Mouse (Mus musculus) frontal cortex, postnatal 10 days (tissue): ENCODE results near the gene Map1lc3b.
A peak's percentile ranks its signal among the peaks of the same experiment; 100 is the strongest.
"Not testable (repeated sequence)": the region's sequence is repeated elsewhere in the genome, so short reads cannot be mapped to it uniquely, and the experiment has no call there.

Experiments
- DNase-seq, 2 experiments: peaks; one replicate each; pipeline ENCODE4 v3.0.0; 2022; ENCODE audit warnings: low spot score in 2 of 2, mixed read lengths in 1 of 2

Gene Map1lc3b

DNA sequence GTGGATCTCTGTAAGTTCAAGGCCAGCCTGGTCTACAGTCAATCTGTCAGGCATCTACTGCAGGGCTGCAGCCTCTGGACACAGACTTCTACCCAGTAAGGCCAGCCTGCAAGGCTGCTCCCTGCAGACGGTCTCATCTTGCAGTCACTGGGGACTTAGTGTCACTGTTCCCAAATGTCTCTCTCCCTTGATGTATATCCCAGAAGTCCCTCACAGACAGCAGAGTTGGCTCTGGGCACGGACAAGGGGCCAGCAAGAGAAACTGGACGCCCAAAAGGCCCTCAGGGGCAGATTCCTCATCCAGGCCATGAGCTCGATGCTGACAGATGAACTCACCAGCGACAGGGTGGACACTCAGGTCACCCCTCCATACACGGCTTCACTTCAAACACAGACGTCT, 18.0 kb upstream of the Map1lc3b start:
- DNase-seq, result no peak

DNA sequence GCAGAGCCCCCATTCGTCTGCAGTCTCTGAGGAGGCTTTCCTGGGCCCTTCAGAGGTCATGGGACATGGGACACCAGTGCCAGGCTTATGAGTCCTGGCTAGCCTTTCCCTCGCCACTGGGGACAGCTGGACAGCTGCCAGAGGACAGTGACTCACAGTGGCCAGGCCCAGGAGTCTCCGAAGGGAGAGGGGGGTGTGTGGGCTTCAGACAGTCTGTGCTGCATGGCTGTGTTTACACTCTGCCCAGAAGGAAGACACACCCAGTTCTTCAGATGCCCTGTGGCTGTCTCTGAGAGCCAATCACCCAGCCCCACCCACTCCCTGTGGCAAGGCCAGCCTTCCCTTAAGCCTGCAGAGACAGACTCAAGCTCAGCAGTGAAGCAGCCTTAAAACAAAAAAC, 16.9 kb upstream of the Map1lc3b start:
- no peak for DNase-seq

- DNase-seq, result no peak
Observed at GRCm38 (mm10) chr8:121575661-121576060, 14.5 kb upstream of the Map1lc3b start.

DNA sequence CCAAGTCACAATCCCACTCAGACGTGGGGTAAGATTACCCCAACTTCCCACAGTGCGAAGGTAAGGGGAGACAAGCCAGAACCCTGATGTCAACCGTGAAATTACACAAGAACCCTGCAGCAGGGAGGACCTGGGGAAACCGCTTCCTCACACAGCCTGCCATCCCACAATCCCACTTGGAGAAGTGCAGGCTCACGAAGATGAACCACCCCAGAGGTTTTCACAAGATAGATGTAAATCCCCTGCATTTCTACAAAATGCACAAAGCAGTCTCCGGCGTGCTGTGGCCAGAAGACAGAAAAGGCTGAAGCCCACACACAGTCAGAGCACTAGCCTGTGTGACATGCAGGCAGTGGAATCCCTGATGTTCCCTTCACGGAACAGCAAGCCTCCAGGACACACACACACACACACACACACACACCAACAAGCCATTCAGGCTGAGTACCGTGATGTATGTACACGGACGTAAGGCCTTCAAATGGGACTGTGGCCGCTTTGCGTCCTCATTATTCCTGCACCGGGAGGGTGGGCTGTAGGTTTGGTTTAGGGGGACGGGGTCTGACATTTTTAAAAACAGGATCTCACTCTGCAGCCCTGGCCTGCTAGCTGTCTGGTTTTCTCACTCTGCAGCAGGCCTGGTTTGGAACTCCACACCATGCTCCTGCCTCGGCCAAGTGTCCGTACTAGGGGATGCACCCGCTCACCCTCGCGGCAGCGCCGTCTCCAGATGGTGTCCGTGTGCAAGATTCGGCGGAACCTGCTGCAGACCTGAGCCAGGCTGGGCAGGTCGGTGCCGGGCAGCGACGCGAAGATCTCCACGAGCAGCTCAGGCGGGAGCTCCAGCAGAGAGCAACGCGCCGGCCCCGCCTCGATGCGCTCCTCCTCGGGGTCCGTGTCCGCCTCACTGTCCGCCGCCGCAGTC, 12.1 kb upstream of the Map1lc3b start:
- no peak for DNase-seq

GRCm38 (mm10) chr8:121578676-121579451, 11.3 kb upstream of the Map1lc3b start, which contains the start of gene Fbxo31:
Fbxo31 (minus strand) TSS chr8:121578806.
- peak; percentile 86 to 90 for DNase-seq

GRCm38 (mm10) chr8:121580465-121580864, 9.7 kb upstream of the Map1lc3b start:
- DNase-seq, result no peak

GRCm38 (mm10) chr8:121583653-121584052, 6.5 kb upstream of the Map1lc3b start:
- DNase-seq, result no peak

GRCm38 (mm10) chr8:121584730-121585129, 5.4 kb upstream of the Map1lc3b start:
- DNase-seq, result no peak

- DNase-seq, result peak; percentile 99
Observed at GRCm38 (mm10) chr8:121585159-121585825, 4.9 kb upstream of the Map1lc3b start.

GRCm38 (mm10) chr8:121588750-121589149, 1.4 kb upstream of the Map1lc3b start:
- no peak for DNase-seq

- DNase-seq, result no peak
Observed at GRCm38 (mm10) chr8:121589205-121589726, 895 bp upstream of the Map1lc3b start.

DNA sequence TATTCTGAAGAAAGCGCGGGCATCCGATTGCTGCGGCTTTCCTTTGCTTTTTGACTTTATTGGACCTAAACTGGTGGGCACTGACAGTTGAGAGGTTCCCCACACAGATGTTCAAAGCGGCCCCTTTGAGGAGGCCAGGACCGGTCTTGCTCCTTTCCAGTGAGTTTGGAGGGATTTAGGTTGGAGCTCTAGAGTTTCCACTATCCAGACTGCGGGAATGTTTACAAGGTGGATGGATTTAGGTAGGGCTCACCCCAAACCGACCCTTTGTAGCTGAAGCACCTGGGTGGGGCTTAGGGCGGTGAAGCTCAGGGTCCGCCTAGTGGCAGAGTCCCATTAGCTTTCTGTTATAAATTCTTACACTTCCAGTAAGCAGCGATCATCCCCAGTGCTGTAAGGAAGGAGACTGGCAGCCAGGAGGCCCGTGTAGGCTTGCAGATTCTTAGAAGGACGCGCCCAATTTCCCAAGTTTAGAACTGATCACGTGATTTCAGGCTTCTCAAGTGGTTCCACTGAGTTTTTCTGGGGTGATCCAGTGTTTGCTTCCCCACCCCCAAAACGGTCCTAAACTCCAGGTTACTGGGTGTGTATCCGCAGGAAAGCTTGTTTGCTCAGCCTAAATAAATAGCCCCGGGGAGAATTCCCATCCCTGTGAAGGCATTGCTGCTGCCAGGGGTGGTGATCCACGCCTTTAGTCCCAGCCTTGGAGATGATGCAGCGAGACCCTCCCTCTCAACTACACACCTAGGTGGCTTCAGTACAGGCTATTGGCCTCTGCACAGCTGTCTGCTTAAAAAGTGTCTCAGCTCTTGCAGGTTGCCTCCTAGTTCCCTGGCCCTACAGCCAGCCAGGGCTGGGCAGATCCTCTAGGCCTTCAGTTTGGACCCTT, 1.3 kb downstream of the Map1lc3b start:
- no peak for DNase-seq

DNA sequence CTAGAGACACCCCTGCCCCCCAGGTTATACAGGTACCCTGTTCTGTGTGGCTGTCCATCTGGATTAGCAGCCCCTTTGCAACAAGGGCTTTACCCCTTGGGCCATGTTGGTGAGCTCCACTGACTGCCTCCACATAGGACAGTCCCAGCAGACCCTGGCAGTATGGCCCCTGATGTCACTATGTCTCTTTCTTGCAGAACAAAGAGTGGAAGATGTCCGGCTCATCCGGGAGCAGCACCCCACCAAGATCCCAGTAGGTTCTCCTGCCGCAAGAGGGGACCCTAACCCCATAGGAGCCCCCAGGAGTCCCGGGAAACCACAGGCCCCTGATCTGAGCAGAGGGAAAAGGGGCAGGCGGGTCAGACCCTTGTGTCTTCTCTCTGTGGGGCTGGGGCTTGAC, 3.1 kb downstream of the Map1lc3b start:
- no peak for DNase-seq

GRCm38 (mm10) chr8:121593983-121594382, 3.8 kb downstream of the Map1lc3b start:
- DNase-seq, result no peak

DNA sequence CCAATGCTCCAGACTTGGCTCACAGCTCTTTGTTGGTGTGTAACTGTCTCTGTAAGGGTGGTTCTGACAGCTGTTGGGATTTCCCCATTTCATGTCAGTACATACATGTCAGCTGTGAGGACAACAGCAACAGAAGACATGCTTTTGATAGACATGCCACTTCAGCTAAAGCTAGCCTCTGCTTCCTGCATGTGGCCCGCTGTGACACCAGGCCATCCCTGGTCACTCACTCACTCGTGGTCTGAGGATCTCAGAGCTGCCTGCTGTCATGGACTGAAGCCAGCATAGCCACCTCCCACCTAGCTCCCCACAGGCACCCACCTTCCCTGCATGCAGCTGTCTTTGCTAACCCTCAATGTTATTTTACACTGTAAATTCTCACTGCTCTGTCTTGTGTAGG, 7.3 kb downstream of the Map1lc3b start:
- DNase-seq, result not testable (repeated sequence)

DNA sequence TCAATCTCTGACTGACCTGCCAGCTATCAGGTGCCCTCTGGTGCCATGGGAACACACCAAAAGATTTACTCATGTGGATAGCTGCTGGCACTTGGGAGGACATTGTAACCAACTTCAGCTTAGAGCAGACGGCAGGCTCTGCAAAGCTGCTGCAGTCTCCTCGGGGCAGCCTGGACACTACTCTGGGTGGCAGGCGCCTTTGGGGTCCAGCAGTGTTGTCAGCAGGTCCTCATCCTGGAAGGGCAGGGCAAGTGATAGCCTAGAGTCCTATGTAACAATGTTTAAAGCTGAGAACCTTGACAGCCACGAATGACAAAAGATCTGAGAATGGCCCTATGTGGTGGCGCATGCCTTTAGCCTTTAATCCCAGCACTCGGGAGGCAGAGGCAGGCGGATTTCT, 8.0 kb downstream of the Map1lc3b start:
- no peak for DNase-seq

- DNase-seq, result peak in 1 of 2 experiments; percentile 69
Observed at GRCm38 (mm10) chr8:121598892-121599291, 8.7 kb downstream of the Map1lc3b start.

DNA sequence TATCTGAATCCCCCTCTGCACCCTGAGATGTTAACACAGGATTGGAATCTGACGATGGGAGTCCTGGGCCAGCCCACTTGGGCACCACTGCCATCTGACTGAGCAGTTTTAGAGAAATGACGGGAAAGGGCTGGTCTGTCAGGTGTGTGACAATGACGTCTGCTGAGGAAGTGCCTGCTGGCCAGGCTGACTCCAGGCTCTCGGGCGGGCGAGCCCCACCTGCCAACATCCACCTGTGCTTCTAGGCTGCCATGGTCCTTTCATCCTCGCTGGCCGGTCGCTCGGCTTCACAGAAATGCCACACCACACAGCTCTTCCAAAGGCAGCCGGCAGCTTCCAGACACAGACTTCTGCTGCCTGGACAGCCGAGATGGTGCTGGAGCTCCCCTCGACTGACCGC, 9.7 kb downstream of the Map1lc3b start:
- DNase-seq, result no peak

DNA sequence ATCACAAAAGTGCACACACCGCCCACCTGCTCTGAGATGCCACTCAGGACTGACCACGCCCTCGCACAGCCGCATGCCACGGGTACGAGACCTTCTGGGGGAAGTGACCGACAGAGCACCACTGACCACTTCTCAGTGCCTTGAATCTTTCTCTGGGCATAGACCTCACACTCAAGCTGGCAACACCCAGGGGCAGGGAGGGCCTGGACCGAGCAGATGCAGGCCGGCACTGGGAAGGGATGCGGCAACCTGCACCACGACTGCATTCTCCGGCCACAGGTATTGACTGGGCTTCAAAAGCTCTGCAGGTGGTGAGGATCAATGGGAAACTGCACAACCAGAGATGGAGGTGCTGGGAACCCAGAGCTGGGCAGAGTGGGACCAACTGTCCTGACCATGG, 12.2 kb downstream of the Map1lc3b start:
- DNase-seq, result no peak

- DNase-seq, result peak in 1 of 2 experiments; percentile 71
Observed at GRCm38 (mm10) chr8:121602860-121603259, 12.7 kb downstream of the Map1lc3b start.

DNA sequence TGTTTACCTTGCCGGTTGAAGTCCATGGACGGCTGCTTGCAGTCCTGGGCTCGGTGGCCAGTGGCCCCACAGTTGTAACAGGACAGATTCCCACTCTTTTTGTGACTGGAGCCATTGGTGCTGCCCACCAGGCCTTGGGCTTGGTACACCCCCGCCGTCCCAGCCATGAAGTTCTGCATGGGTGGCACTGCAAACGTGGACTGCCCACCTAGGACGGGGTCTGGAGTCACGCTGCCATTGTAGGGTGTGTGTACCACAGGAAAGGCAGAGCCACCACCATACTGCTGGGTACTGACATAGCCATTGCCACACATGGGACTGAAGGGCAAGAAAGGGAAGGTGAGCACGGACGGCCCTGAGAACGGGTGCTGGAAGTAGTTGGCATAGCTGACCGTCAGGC, 13.6 kb downstream of the Map1lc3b start:
- no peak for DNase-seq
